Mouse (Mus musculus) CD4-positive, CD25-positive, alpha-beta regulatory T cell, adult 2 months (primary cell): Measurements from ENCODE around the gene Ankrd22.

ENCODE experiments used
- DNase-seq: peaks from one replicate; pipeline ENCODE4 v3.0.0-alpha.2; 2012; ENCODE audit warnings: low read depth, low spot score

The Ankrd22 gene

DNA sequence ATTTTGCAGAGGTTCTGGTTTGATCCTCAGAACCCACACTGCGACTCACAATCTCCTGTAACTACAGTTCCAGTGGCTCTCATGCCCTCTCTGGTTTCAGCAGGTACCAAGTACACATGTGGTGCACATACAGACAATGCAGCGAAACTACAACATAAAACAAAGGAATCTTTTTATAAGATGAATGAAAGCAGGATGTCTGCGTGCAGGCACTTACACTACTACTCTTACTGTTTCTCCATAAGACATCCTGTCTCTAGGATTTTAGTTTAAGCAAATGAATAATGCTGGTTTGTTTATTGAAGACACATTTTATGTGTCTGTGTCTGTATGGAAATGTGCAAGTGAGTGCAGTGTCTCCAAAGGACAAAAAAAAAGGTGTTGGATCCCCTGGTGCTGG is 15.4 kb upstream of the Ankrd22 start:
- DNase-seq: peak; percentile 30

DNA sequence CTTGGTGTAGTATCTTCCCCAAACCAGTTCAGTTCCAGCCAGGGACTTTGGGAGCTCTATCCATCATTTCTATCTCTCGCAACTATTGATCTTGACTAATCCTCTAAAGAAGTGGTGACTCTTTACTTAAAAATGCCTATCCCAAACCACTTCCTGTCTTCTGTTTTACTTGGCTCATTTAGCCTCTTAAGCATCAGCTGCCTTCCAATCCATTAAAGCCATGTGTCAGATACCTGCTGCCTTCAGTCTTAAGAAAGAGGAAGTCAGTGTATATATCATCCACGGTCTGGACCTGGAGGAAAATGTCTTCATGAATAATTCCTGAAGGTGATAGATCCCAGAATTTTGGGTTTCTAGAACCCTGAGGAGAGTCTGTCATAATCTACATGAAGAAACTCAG is 14.5 kb upstream of the Ankrd22 start:
- DNase-seq: peak; percentile 39

DNA sequence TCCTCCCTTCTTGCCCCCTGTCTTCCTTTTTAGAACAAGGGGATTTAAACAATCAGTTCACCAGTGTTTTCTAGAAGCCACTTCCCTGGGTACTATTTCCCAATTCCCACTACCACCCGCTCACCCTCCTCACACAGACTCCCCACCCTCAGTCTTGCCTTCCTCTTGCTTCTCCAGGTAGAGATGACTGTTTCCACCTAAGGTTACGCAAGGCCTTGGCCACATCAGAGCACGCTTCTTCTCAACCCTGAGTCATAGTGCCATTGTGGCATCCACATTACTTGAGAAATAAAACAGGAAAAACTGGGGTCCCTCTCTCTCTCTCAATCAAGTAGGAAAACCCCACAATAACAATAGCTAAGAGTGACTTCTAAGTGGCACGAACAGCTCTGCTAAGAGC is 13.3 kb upstream of the Ankrd22 start:
- DNase-seq: no peak

DNA sequence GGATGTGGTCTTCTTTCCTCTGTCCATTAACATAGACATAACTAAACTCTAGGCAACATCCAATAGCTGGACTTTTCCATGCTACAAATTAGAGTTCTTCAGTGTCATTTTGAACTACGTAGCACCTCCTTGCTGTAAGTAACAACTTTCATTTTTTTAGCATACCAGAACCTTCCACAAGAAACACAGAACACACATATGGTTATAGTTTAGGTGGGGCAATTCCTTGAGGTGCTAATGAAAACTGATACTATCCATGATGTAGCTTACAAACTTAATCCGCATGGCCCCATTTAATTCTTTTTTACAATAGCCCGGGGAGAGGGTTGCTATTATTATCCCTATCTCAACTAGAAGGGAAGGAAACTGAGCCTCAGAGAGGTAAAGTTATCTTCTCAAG is 8.2 kb upstream of the Ankrd22 start:
- no peak for DNase-seq

DNA sequence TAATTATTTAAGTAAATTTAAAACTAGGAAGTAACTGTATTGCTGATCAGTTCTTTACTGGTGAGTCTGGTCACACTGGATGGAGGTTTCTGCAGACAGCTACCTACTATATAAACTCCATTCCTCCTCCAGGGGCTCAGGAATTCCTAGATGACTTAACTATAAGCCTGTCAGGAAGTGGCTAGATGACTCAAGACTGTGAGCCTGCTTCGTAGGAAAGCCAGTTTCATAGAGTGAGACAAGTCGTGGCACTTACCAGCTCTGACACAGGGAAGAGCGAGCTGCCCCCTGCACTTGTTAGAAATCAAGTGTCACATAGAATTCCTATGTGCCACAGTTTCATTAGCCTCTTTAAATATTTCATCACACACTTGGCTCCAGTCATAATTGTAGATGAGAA is 5.3 kb upstream of the Ankrd22 start:
- no peak for DNase-seq

DNA sequence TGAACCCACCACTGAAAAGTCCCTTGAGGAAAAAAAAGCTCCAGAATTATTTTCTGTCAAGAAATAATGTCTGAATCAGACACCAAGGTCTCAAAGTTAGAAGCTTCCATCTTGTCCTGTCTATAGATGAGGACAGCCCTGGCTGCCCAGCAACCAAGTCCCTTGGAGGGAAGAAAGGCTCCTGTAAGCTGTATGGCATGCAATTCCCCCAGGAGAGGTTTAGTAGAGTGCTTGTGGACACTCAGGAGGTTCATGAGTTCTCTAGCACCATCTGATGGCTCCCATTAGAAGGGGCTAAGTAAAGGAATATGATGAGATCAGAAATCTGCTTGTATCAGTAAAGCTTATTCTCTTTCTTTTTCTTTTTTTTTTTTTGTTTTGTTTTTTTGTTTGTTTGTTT is 3.3 kb upstream of the Ankrd22 start:
- DNase-seq: no peak

DNA sequence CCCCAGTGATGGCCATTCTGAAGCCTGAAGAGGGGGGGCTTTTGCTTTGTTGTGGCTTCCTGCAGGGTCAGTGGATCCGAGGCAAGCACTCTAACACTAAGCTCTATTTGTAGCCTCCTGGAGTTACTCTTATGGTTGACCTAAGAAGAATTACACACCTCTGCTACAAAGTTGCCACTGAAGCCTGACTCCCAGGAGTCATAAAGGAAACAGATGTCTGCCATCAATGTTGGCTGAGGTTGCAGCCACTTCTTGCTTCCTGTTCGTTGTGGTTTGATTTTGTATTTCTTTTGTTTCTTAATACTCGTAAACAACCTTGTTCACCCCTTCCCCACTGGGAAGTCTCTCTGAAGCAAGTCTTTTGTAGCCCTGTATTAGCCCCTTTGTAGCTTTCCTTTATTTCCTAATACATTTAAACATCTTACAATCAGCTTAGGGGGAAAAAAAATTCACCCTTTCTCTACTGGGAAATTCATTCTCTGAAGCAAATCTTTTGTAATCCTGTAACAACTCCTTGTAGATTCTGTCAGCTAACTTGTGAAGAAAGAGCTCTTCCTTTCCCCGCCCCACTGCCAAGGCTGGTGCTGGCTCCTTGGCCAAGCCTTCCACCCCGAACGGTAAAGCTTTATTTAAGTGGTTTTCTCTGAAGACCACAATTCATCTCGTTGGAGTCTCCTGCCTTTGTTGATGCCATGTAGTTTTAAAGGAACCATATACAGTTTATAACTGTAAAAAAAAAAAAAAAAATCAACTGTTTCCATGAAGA is 2.2 kb upstream of the Ankrd22 start:
- peak; percentile 51 for DNase-seq

DNA sequence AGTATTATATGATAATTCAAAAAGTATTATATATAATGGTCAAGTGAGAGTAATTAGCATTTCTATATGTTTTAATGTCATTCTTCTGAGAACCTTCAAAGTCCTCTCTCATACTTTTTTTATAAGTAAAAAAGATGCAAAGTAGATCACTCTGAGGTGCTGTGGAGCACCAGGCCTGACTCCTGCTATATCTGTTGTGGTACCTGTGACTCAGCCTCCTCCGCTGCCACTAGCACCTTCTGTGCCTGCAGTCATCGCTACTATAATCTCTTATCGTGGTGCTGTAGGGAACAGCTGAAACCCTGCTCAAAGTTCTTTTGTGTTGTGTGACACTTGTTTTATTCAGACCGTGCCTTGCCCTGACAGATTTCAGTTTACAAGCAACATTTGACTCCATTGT is 533 bp upstream of the Ankrd22 start:
- DNase-seq: no peak

DNA sequence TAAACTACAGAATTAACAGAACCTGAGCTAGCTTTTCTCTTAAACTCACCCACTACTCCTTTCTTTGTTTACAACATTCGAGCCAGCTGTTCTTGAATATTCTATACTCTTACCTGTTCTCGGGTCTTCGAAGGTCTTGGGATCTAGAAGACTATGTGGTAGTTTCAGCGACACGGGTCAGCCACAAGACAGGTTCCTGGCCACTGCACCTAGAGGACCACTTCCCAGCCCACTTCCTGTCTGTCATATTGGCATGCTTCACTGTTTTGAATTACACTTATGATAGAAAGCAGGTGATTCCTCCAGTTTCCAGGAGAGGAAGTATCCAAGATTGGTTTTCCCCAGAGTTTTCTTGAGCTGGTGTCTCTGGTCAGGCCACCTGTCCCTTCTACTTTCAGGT is 3.2 kb downstream of the Ankrd22 start:
- DNase-seq: peak; percentile 29

DNA sequence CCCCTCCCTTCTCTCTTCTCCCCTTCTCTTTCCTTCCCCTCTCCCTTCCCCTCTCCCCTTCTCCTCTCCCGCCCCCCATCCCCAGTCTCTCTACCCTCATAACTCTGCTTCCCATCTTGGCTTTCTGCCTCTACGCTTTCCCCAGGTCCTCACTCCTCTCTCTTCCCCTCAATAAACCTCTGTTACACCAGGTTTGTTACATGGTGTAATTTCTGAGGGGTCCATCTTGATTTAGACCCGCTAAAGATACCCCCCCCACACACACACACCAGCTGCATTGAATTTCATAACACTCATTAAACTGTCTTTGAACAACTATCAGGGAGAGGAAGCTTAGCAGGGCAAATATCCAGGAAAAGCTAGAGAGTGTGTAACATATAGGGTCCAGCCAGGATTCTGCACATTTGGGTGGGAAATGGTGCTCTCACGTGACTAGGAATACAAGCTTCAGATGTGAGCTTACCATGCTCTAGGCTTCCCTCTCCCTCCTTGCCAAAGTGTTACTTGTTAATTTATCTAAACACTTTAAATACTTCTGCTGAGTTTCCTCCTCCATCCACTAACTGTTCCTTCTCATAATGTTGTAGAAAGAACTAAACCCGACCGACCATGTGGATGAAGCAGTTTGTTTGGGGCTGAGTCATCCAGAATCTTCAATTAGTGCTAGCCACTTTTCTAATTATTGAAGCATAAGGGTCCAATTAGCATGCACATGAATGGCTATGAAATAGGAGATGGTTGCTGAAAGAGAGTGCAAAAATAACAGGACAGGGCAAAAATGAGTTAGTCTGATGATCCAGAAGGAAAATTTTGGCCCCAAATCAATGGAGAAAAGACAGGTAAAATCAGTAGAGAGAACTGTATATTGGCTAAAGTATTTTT is 12.3 kb downstream of the Ankrd22 start:
- no peak for DNase-seq

DNA sequence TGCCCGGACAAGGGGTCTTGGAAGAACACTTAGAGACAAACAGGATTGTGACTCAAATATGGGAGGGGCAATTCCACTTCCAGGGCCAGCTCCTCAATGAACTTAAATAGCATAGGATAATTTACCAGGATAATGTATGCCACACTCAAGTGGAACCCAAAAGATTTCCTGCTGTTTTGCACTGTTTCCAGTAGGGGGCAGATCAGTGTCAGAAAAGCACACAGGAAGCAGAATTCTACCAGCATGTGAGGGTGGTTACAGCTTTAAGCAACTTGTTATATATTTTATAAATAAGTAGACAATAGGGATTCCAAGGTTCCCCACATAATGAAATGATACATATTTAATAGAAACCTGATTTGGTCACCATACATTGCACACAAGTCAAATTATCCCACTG is 13.9 kb downstream of the Ankrd22 start:
- peak; percentile 76 for DNase-seq

DNA sequence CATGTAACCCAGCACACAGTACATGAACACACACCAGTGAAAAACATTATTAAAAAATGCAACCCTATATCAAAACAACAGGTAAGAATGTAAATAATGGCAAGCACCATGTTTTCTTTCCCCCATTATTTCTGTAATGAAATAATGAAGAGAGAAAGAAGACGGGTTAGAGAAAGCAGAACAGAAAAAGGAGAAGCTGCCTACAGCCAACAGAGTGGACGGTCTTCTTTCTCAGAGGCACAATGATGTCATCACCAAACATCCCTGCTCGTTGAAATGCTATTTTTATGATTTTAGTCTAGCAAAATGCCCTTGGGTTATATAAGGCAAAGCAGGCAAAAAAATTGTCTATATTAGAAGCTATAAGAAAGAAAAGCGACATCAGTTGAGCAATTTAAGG is 17.4 kb downstream of the Ankrd22 start:
- no peak for DNase-seq

DNA sequence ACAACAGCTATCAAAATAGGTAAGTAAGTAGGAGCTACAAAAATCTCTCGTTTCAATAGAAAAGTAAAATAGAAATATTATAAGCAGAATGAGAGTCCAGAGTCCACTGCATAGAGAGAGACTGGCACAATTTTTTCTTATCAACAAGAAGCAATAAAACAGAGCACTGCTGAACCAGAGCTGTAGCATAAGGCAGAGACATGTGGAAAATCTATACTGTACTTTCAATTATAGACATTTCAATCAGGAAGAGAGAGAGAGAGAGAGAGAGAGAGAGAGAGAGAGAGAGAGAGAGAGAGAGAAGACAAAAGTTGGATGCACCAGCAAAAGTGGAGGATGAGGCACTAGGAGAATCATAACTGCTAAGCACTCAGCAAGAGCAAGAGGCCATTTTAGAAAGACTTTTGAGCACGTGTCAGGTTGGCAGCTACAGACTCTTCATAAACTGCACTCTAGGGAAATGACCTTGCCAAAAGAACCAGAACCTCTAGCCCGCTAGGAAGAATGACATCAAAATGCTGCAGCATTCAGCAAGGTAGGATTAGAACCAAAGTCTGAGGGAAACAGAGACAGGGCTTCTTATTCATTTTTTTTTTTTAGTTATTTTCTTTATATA is 26.3 kb downstream of the Ankrd22 start:
- no peak for DNase-seq

DNA sequence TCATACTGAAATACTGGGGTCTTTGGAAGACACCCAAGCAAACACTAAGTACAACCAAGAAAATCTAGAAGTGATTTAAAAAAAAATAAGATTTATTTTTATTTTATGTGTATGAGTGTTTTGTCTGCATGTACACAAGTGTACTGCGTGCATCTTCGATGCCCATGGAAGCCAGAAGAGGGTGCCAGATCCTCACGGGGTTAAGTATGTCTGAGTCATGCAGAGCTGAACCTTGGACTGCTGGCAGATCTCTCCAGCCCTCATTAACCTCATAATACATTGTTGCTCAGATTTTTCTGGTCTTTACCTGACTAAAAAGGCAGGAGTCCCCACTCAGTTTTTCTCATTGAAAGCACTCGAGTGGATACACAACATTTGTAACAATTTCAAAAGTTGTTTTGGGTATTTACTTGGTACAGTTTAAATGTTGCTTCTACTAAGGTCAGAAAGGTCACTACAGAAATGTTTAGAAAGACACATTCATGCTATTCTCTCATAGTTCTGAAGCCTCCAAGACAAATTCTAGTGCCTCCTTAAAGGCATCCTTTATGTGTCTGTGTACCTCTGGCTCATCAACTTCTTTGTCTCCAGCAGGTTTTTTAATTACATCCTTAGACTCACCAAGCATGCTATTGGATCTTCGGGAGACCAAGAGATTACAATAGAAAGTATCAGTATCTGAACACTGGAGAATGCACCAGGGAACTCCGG is 27.0 kb downstream of the Ankrd22 start:
- no peak for DNase-seq

DNA sequence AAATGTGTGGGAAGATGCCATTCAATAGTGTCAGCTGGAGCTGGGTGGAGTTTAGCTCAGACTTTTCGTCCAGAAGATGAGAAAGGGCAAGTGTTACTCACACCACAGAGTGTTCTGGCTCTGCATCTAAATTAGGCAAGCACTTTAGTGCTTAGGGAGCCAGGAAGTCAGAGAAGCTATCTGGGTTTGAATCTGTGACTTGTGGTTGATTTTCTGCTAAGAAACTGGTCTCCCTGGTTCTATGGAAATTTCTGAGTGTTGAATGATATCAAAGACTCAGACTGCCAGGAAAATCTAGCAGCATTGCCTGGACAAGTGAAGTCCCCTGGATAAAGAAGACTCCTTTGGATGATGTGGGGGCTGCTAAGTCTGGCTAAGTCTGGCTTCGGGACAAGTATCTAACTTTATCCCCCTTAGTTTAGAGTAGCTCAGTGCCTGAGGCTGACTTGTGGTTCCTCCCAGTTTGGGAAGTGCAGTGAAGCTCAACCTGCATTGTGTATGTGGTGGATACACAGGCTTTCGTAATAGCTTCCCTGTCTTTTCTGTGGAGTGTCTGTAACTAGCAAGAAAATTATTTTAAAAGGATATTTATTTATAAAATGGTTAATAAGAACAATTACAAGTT is 45.6 kb downstream of the Ankrd22 start:
- DNase-seq: peak; percentile 51

DNA sequence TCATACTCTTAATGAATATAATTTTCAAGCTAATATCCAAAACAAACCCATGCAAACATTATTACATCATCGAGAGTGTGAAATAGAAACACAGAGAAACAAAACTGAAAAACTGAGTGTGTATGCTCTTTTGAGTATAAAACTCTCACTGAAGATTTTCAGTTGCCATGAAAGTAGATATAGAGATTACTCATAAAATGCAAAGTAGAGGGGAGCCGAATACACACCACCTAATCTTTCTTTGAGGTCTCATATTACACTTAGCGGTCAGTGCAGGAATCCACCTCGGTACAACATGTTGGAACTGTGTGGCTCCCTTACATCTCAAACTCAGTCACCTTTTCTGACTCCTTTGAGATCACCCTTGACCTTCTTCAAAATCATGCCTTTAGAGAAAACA is 46.2 kb downstream of the Ankrd22 start:
- DNase-seq: no peak

DNA sequence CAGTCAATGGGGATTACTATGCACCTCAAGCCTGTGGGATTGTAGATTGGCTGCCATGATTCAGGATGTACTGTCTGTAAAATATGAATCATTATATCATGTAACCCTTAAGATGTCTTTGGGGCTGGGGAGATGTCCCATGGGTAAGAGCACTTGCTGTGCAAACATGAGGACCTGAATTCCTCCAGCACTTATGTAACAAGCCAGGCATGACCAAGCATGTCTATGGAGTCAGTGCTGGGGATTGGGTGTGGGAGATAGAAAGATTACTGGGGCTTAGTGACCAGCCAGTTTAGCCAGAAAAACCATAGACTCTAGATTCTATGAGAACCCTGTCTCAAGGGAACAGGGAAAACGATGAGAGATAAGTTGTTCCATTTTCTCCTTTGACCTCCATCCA is 46.8 kb downstream of the Ankrd22 start:
- DNase-seq: no peak

DNA sequence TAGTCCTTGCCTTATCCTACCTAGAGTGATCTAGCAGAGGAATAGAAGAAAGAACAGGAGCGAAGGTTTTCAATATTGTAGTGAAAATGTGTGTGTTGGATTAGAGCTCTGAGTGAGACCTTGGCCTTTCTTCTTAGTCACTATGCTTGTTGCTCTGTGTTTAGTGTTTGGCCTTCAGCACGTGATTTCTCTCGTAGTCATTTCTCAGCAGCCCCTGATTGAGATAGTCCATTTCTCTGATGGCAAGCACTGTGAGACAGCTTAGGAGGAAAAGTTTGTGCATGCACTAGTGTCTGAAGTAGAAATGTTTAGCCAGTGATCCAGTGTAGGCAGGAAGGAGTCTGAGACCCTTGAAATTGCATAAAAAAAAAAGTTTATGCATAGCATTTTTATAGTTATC is 61.0 kb downstream of the Ankrd22 start:
- DNase-seq: no peak

DNA sequence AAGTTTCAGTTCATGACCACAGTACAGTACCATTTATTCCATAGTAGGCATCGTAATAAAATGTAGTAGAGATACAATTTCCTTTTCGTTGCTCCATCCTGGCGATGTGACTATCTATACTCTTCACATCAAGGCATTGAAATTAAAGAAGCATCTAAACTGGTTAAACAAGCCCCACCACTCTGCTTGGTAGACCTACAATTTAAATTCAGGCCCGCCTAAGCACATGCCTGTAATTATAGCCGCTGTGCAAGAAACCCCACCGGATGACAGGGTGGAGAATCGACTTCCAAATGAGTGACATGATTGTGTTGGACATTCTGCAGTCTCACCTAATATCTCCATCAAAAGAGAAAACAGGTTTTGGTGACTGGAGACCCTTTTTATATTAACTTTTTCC is 64.0 kb downstream of the Ankrd22 start:
- no peak for DNase-seq

DNA sequence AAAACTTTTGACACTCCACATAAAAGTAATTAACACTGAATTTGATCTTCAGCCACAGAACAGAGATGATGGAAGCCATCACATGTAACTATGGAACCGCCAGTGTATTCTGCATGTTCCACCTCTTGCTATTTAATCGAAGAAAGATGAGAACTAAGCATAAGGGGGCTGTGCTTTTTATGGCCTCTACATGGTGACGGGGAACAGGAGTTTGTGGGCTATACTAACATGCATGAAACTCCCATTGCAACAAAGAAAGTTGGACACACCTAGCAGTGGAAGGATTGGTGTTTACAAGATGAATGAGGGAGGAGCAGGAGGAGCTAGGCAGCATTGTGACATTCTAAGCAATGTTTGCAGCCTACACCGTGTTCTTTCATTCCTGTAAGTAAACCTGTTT is 65.2 kb downstream of the Ankrd22 start, which contains the start of gene Lipm:
TSS of gene Lipm (plus strand) at position 301 of the 400 bp plus-strand sequence.
- no peak for DNase-seq

DNA sequence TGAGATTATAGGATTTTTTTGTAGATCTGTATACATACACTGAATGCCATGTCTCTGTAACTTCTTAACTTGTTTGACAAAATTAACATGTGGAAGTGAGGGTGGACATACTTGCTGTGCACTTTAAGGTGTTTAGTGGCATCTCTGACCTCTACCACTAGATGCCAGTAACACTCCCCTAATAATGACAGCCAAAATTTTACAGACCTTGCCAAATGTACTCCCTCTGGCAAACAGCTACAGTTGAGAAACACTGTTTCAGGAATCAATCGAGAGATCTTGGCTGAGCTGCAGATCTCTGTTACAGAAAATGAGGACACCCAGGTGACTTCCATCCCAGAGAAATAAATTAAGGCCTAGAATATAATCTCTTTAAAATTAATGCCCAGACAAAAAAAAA is 69.6 kb downstream of the Ankrd22 start:
- DNase-seq: peak; percentile 7
